In the genomic region with DNA sequence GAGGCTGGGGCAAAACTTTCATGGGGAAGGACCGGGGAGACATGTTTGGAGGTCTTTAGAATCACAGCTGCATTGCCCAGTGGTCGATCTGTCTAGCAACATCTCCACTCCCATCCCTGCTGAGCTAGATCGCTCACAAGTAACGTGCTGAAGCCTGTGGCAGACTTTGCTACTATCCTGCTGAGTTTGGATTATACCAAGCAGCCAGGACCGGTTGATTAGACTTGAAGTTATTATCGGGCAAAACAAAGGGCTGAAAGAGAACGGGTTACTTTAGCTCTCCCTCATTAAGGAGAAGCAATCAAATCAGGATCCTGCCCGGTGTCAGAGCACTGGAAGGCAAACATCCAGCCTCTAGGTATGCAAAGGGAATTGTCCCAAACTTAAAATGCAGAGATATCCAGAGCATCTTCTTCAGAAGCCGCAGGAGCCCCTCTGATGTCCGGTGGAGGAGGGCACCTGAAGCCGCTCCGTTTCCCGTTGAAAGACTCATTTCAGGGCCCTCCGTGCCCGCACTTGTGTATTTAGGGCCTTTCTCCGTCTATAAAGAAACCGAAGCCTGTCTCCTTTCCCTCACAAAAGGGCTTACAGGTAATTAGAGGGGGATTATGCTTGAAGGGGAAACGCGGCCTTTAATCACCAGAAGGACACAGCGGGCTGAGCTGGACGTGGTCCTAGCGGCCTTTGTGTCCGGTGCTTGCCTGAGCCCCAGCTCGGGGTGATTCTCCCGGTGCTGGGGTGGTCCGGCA, we compare ENCODE assay signal across 9 mouse cellular contexts. TPM values are rescaled to one million over a fixed set of nuclear protein-coding genes. Genes with fewer than 3 reads are reported as not detected.
A peak's percentile ranks its signal among the peaks of the same experiment; 100 is the strongest.
DNase-seq lines count a peak whose midpoint lies in the region; ATAC-seq lines count a peak whose summit lies in the region.
"Had no signal": no experiment of that assay in that cellular context is flagged by ENCODE, and none has a peak within 500 bp of the region (broad histone marks: within the 10 kb centered on the region; RNA-seq: fewer than 3 reads in every experiment).

A gene (plus strand): TSS at position 645 of the 749 bp plus-strand sequence.

- peak within 1 kb of the TSS; percentile 10; the same call in 1 of the 2 replicates for H3K9ac ChIP-seq in heart, embryonic 16.5 days (ENCODE audit: low read length)
- H3K9ac ChIP-seq in hindbrain, embryonic 16.5 days (ENCODE audit: low read depth, low read length), result peak within 1 kb of the TSS; percentile 10; the same call in 1 of the 2 replicates
- peak within 1 kb of the TSS; percentile 39; the same call in 1 of the 2 replicates for H3K9ac ChIP-seq in midbrain, embryonic 16.5 days (ENCODE audit: low read depth, low read length)

- H3K27ac ChIP-seq in heart, embryonic 16.5 days (ENCODE audit: low read length), result peak within 1 kb of the TSS; percentile 68
- H3K27ac ChIP-seq in embryonic facial prominence, embryonic 10.5 days (replicated peaks), result peak within 1 kb of the TSS; percentile 70
- peak within 1 kb of the TSS; percentile 55 for H3K27ac ChIP-seq in hindbrain, embryonic 16.5 days (ENCODE audit: low read depth, low read length)
- no peak within 1 kb of the TSS for H3K27ac ChIP-seq in midbrain, embryonic 16.5 days (ENCODE audit: low read length)

- no peak for DNase-seq in heart, postnatal 14 days
- DNase-seq in embryonic facial prominence, embryonic 10.5 days (ENCODE audit: low spot score), result peak; percentile 63
- no peak for DNase-seq in spleen, postnatal 36 days (ENCODE audit: low spot score in 2 of 2)
- DNase-seq in spleen, postnatal 10 days (ENCODE audit: low spot score in 2 of 2), result no peak
- no peak for DNase-seq in thymus, postnatal 14 days

- peak within 1 kb of the TSS; percentile 46 for H3K4me2 ChIP-seq in heart, embryonic 16.5 days (ENCODE audit: low read depth, low read length)
- peak within 1 kb of the TSS; percentile 41 for H3K4me2 ChIP-seq in hindbrain, embryonic 16.5 days (ENCODE audit: low read length)
- peak within 1 kb of the TSS; percentile 38 for H3K4me2 ChIP-seq in midbrain, embryonic 16.5 days (ENCODE audit: low read length)

- H3K9me3 ChIP-seq in heart, embryonic 16.5 days (replicated peaks; ENCODE audit: control insufficient read depth, low read length), result no peaks in the 10 kb centered on the region
- no peaks in the 10 kb centered on the region for H3K9me3 ChIP-seq in embryonic facial prominence, embryonic 10.5 days
- no peaks in the 10 kb centered on the region for H3K9me3 ChIP-seq in hindbrain, embryonic 16.5 days (ENCODE audit: control insufficient read depth, low read length)
- no peaks in the 10 kb centered on the region for H3K9me3 ChIP-seq in midbrain, embryonic 16.5 days (replicated peaks; ENCODE audit: control insufficient read depth, low read length, poor library complexity, severe bottlenecking)

- intact Hi-C loops in heart, postnatal 14 days (cut with DNase I), result loop anchor here (5.0 kb wide), 1 partner anchor 58 kb away; no protein-coding TSS in a partner anchor

- H3K27me3 ChIP-seq in heart, embryonic 16.5 days (ENCODE audit: control insufficient read depth, insufficient read depth, low read length), result no peaks in the 10 kb centered on the region
- peaks cover 77% of the 10 kb centered on the region for H3K27me3 ChIP-seq in embryonic facial prominence, embryonic 10.5 days (replicated peaks; ENCODE audit: low read depth, poor library complexity, severe bottlenecking)
- H3K27me3 ChIP-seq in hindbrain, embryonic 16.5 days (replicated peaks; ENCODE audit: control insufficient read depth, insufficient read depth, low read length), result peaks cover 3% of the 10 kb centered on the region
- H3K27me3 ChIP-seq in midbrain, embryonic 16.5 days (ENCODE audit: control insufficient read depth, insufficient read depth, low read depth, low read length), result peaks cover 39% of the 10 kb centered on the region

- ATAC-seq in heart, embryonic 16.5 days (replicated peaks; ENCODE audit: extremely low read depth, insufficient read depth, low FRiP score), result no peak
- no peak for ATAC-seq in hindbrain, embryonic 16.5 days
- ATAC-seq in midbrain, embryonic 16.5 days, result no peak

- peaks cover 48% of the 10 kb centered on the region for H3K4me1 ChIP-seq in heart, embryonic 16.5 days (ENCODE audit: control insufficient read depth, insufficient read depth, low read length)
- peaks cover 65% of the 10 kb centered on the region for H3K4me1 ChIP-seq in embryonic facial prominence, embryonic 10.5 days
- peaks cover 36% of the 10 kb centered on the region for H3K4me1 ChIP-seq in hindbrain, embryonic 16.5 days (ENCODE audit: control insufficient read depth, insufficient read depth, low read depth, low read length)
- peaks cover 30% of the 10 kb centered on the region for H3K4me1 ChIP-seq in midbrain, embryonic 16.5 days (ENCODE audit: control insufficient read depth, insufficient read depth, low read length)

- 41% methylated on average over 26 of the region's 26 CpGs for WGBS in heart, embryonic 16.5 days
- 3% methylated on average over 26 of the region's 26 CpGs for WGBS in embryonic facial prominence, embryonic 10.5 days
- WGBS in hindbrain, embryonic 16.5 days, result 9% methylated on average over 26 of the region's 26 CpGs
- 2% methylated on average over 26 of the region's 26 CpGs for WGBS in midbrain, embryonic 16.5 days

- H3K36me3 ChIP-seq in heart, embryonic 16.5 days (ENCODE audit: control insufficient read depth, insufficient read depth), result no peaks in the 10 kb centered on the region
- no peaks in the 10 kb centered on the region for H3K36me3 ChIP-seq in embryonic facial prominence, embryonic 10.5 days (replicated peaks)
- H3K36me3 ChIP-seq in hindbrain, embryonic 16.5 days (ENCODE audit: control insufficient read depth, insufficient read depth, low read length), result no peaks in the 10 kb centered on the region
- no peaks in the 10 kb centered on the region for H3K36me3 ChIP-seq in midbrain, embryonic 16.5 days (ENCODE audit: control insufficient read depth, insufficient read depth, low read length)

- H3K4me3 ChIP-seq in heart, embryonic 16.5 days (ENCODE audit: low read length), result no peak within 1 kb of the TSS; the same call in 1 of the 2 replicates
- H3K4me3 ChIP-seq in embryonic facial prominence, embryonic 10.5 days, result peak within 1 kb of the TSS; percentile 41
- peak within 1 kb of the TSS; percentile 16 for H3K4me3 ChIP-seq in hindbrain, embryonic 16.5 days (ENCODE audit: low read length)
- H3K4me3 ChIP-seq in midbrain, embryonic 16.5 days (ENCODE audit: low read depth, low read length), result peak within 1 kb of the TSS; percentile 6

RNA-seq across cellular contexts. Expression of the gene that starts here (rescaled TPM):
- polyA plus RNA-seq in heart, embryonic 16.5 days (2015; fragmentation: Nextera tagmentation; extraction: Ambion mirVana), result 3.4 and 3.5 TPM in 2 replicates
- 1 to 10 TPM; 4.2 to 4.3 TPM for total RNA-seq in heart, postnatal 14 days (2021)
- polyA plus RNA-seq in embryonic facial prominence, embryonic 10.5 days (2016; fragmentation: Nextera tagmentation; extraction: Ambion mirVana), result 1.9 and 2.0 TPM in 2 replicates
- polyA plus RNA-seq in hindbrain, embryonic 16.5 days (2015; fragmentation: Nextera tagmentation; extraction: Ambion mirVana), result 3.7 and 4.1 TPM in 2 replicates
- polyA plus RNA-seq in midbrain, embryonic 16.5 days (2015; fragmentation: Nextera tagmentation; extraction: Ambion mirVana), result 0.93 and 1.7 TPM in 2 replicates
- total RNA-seq: monocyte, adult 5-6 weeks had no signal
